Mouse (Mus musculus) midbrain, embryonic 16.5 days (tissue): ENCODE results near the gene Prune2. TPM values are rescaled to one million over a fixed set of nuclear protein-coding genes. Genes with fewer than 3 reads are reported as not detected.

ENCODE experiments used
- ATAC-seq: fragments of 200-750 bp; cut with Nextera tagmentation; 2 replicates; pipeline ENCODE4 v1.8.0; 2017; ENCODE audit warnings: moderate TSS enrichment
- H3K27ac ChIP-seq: fragments of 300-500 bp; sonication (generic); 2 replicates; pipeline ENCODE4 v1.5.1; 2014; ENCODE audit warnings: mild to moderate bottlenecking, low read length, mixed read lengths
- H3K27me3 ChIP-seq: fragments of 300-500 bp; sonication (generic); 2 replicates; pipeline ENCODE4 v1.6.1; 2014; ENCODE audit warnings: low read depth, low read length, mixed read lengths; ENCODE audit not compliant: control insufficient read depth, insufficient read depth
- H3K36me3 ChIP-seq: fragments of 300-500 bp; sonication (generic); 2 replicates; pipeline ENCODE4 v1.6.1; 2014; ENCODE audit warnings: mild to moderate bottlenecking, low read length, moderate library complexity, mixed read lengths; ENCODE audit not compliant: control insufficient read depth, insufficient read depth
- H3K4me1 ChIP-seq: fragments of 300-500 bp; sonication (generic); 2 replicates; pipeline ENCODE4 v1.6.1; 2014; ENCODE audit warnings: mild to moderate bottlenecking, low read length, mixed read lengths; ENCODE audit not compliant: control insufficient read depth, insufficient read depth
- H3K4me2 ChIP-seq: fragments of 300-500 bp; sonication (generic); 2 replicates; pipeline ENCODE4 v1.6.1; 2014; ENCODE audit warnings: mild to moderate bottlenecking, low read length, mixed read lengths
- H3K4me3 ChIP-seq: fragments of 300-500 bp; sonication (generic); 2 replicates; pipeline ENCODE4 v1.5.1; 2014; ENCODE audit warnings: low read depth, mild to moderate bottlenecking, low read length, moderate library complexity, mixed read lengths
- H3K9ac ChIP-seq: fragments of 300-500 bp; sonication (generic); 2 replicates; pipeline ENCODE4 v1.6.1; 2014; ENCODE audit warnings: low read depth, low read length, mixed read lengths
- H3K9me3 ChIP-seq: fragments of 300-500 bp; sonication (generic); replicated peaks from 2 replicates; pipeline ENCODE4 v1.6.1; 2014; ENCODE audit warnings: mild to moderate bottlenecking, low read length, mixed read lengths; ENCODE audit not compliant: control insufficient read depth, poor library complexity, severe bottlenecking
- WGBS: fragments of 180-500 bp; shearing (Covaris S2); extraction: QIAGEN DNeasy Blood & Tissue Kit; methylation state at CpG from one replicate; pipeline ENCODE4 v1.1.7; 2014; 5-methylcytosine and 5-hydroxymethylcytosine counted together
- polyA plus RNA-seq: library from polyadenylated mRNA; unstranded; fragments of >200 nt; fragmentation: Nextera tagmentation; extraction: Ambion mirVana; gene quantifications from 2 replicates; pipeline ENCODE4 v1.2.1, GENCODE M21; 2015

The Prune2 gene
- polyA plus RNA-seq, 1 experiment from 2014 or later: 8.0 TPM

- Histone ChIP-seq H3K27me3 (no peaks in the 10 kb centered on the region), H3K4me3 (no peak overlapping the region), H3K9me3 (no peaks in the 10 kb centered on the region), H3K4me2 (no peak overlapping the region), H3K4me1 (no peaks in the 10 kb centered on the region), H3K9ac (no peak overlapping the region), H3K27ac (no peak overlapping the region), H3K36me3 (no peaks in the 10 kb centered on the region)
- ATAC-seq: no peak
- WGBS: 94% methylated on average over 13 of the region's 13 CpGs
Observed at GRCm38 (mm10) chr19:17263679-17264370, 307.9 kb downstream of the Prune2 start.

GRCm38 (mm10) chr19:17264481-17265196, 308.7 kb downstream of the Prune2 start:
- no peaks in the 10 kb centered on the region for H3K36me3 ChIP-seq
- no peak for ATAC-seq
- no peaks in the 10 kb centered on the region for H3K9me3 ChIP-seq
- no peaks in the 10 kb centered on the region for H3K4me1 ChIP-seq
- WGBS: 90% methylated on average over 9 of the region's 9 CpGs
- H3K4me2 ChIP-seq: no peak overlapping the region
- no peak overlapping the region for H3K4me3 ChIP-seq
- H3K9ac ChIP-seq: no peak overlapping the region
- H3K27ac ChIP-seq: no peak overlapping the region
- no peaks in the 10 kb centered on the region for H3K27me3 ChIP-seq

DNA sequence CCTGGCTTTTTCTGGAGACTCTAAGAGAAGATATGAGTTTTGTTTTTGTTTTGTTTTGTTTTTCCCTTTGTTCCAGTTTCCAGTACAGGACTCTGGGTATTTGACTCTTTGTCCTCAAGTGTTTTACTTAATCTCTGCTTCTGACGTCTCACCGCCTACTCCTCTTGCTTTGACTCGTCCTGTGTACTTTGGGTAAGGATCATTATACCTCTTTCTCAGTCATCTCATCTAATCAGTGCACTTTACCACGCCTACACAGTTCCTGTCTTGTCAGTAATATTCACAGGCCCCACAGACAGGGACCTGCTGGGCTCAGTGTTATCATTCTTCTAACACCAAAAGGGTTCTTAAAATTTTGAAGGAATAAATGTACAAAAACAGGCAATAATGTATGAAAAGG, 312.8 kb downstream of the Prune2 start:
- no peak overlapping the region for H3K4me2 ChIP-seq
- no peaks in the 10 kb centered on the region for H3K9me3 ChIP-seq
- WGBS: 83% methylated on average over 4 of the region's 4 CpGs
- no peaks in the 10 kb centered on the region for H3K4me1 ChIP-seq
- H3K27me3 ChIP-seq: no peaks in the 10 kb centered on the region
- no peak overlapping the region for H3K4me3 ChIP-seq
- ATAC-seq: no peak
- no peak overlapping the region for H3K27ac ChIP-seq
- H3K36me3 ChIP-seq: no peaks in the 10 kb centered on the region
- no peak overlapping the region for H3K9ac ChIP-seq

DNA sequence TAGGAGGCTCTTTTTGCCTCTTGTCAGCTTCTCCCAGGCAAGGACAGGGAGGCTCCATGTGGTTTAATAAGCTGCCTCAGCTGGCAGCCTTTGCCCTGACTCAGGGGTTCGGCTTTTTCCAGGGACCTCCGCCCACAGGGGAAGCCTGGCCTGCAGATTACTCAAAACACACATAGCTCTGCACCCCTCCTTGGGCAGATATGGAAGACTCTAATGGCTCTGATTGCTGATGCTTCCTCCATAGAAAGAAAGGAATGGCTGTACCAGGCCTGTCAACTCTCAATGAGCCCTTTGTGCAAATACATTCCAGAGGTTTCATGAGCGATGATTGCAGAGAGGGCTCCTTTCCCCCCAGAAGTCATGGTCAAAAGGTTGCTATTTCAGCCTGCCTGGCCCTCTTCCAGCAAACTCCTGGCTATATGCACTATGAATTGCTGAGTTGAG, 315.3 kb downstream of the Prune2 start:
- 30% methylated on average over 3 of the region's 3 CpGs for WGBS
- Histone ChIP-seq H3K4me3 (no peak overlapping the region), H3K27ac (no peak overlapping the region), H3K36me3 (no peaks in the 10 kb centered on the region), H3K4me2 (no peak overlapping the region), H3K4me1 (no peaks in the 10 kb centered on the region), H3K27me3 (no peaks in the 10 kb centered on the region), H3K9me3 (no peaks in the 10 kb centered on the region), H3K9ac (no peak overlapping the region)
- no peak for ATAC-seq

DNA sequence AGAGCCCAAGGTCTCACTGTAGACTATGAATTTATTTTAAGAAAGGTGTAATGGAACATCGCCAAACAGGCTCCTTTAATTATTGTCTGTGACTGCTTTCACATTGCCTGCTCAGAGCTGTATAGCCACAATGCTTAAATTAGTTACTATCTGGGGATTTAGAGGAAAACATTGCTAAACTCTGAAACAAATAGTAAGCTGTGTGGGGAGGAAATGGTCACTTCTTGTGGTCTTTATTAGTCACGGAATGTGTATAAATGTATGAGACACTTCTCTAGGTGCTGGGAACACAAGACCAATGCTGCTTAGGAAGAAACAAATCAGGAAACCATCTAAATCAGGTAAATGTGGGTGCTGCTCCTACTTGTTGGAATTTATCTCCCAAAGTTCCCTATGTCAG, 317.1 kb downstream of the Prune2 start:
- Histone ChIP-seq H3K9ac (no peak overlapping the region), H3K27ac (no peak overlapping the region), H3K4me3 (no peak overlapping the region), H3K27me3 (no peaks in the 10 kb centered on the region), H3K36me3 (no peaks in the 10 kb centered on the region), H3K4me2 (no peak overlapping the region), H3K4me1 (no peaks in the 10 kb centered on the region), H3K9me3 (no peaks in the 10 kb centered on the region)
- 98% methylated on average over 2 of the region's 2 CpGs for WGBS
- ATAC-seq: no peak

Other genes with a start within 250 kb of the Prune2 start
- 8.7 and 9.4 TPM in 2 replicates for gene Vps13a, start 175.2 kb upstream of the Prune2 start, polyA plus RNA-seq
- 0.16 and 0.55 TPM in 2 replicates for gene Foxb2, start 82.3 kb upstream of the Prune2 start, polyA plus RNA-seq